Mouse (Mus musculus): Measurements from ENCODE around the gene Tjap1. TPM values are rescaled to one million over a fixed set of nuclear protein-coding genes. Genes with fewer than 3 reads are reported as not detected.
A peak's percentile ranks its signal among the peaks of the same experiment; 100 is the strongest.

Gene Tjap1
- polyA plus RNA-seq, 1 experiment from 2014 or later, result 50.9 TPM

DNA sequence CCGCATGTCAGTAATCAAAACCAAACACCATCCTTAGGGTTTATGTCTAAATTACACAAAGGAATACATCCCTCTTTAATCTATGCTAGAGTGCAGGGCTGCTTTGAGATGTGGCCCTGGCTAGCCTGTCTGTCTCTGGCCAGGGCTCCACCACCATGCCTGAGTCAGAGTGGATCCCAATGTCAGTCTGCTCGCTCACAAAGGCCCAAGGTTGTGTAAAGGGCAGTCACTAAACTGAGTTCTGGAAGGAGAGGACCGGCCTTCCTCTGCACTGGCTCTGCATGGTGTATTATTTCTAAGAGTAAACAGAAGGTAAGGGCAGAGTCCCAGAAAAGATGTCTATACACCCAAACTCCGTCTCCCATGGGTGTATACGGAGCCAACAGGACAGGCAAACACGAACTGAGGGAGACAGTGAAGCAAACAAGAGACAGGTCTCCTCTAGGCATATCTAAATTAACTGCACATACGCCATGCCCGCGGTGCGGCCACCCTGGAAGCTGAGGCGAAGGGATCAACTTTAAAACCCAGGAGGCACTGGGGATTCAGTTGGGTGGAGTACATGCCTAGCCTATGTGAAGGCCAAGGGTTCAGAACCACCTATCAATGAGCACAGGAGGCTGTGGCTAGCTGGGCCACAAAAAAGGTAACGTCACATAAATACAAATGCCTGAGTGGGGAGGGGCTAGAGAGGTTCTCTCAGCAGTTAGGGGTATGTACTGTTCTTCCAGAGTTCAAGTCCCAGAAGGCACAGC lies 4.6 kb downstream of the Tjap1 start:
- 65% methylated on average over 12 of the region's 12 CpGs for WGBS
- no peak overlapping the region for H3K9ac ChIP-seq
- H3K4me2 ChIP-seq, result no peak overlapping the region
- ATAC-seq (ENCODE audit: insufficient number of reproducible peaks, low FRiP score, low TSS enrichment, low read depth), result no peak
- H3K4me1 ChIP-seq, result peaks cover 51% of the 10 kb centered on the region
- H3K27me3 ChIP-seq, result no peaks in the 10 kb centered on the region
- no peaks in the 10 kb centered on the region for H3K9me3 ChIP-seq
- H3K4me3 ChIP-seq, result no peak overlapping the region
- H3K27ac ChIP-seq, result peak overlapping the region; percentile 67
- peaks cover 30% of the 10 kb centered on the region for H3K36me3 ChIP-seq

DNA sequence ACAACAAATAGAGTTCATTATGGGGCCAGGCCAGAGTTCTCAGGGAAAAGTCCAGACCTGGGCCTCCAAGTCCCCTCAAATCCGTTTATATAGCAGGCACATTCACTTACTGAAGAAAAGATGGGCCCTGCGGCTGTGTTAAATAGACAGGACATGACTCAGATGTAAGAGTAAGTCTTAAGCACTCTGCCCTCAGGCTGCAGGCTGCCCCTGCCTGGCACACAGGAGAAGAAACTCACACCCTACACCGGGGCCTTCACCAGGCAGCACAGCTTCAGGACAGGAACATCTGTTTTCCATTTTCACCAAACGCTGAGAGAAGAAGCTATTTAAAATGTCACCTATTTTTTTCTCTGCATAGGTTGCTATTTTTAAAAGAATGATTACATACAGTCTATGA lies 5.2 kb downstream of the Tjap1 start:
- 17% methylated on average over 4 of the region's 4 CpGs for WGBS
- no peak for ATAC-seq (ENCODE audit: insufficient number of reproducible peaks, low FRiP score, low TSS enrichment, low read depth)
- H3K4me1 ChIP-seq, result peaks cover 50% of the 10 kb centered on the region
- no peak overlapping the region for H3K4me2 ChIP-seq
- peaks cover 33% of the 10 kb centered on the region for H3K36me3 ChIP-seq
- H3K4me3 ChIP-seq, result no peak overlapping the region
- H3K9ac ChIP-seq, result no peak overlapping the region
- peak overlapping the region; percentile 67 for H3K27ac ChIP-seq
- H3K9me3 ChIP-seq, result no peaks in the 10 kb centered on the region
- H3K27me3 ChIP-seq, result no peaks in the 10 kb centered on the region

DNA sequence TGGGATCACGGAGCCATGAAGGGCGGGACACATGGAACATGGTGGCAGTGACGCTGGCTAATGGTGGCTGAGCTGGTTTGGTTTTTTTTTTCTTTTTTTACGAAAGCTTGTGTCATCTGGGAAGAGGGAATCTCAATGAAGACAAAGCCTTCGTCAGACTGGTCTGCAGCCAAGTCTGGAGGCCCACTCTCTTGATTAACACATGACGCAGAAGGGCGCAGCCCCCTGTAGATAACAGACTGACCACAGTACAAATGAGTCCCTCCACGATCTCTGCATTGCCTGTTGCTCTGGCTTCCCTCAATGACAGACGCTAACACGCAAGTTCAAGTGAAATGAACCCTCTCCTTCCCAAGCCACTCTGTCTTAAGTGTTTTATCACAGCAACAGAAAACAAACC lies 7.3 kb downstream of the Tjap1 start:
- no peak overlapping the region for H3K4me3 ChIP-seq
- no peaks in the 10 kb centered on the region for H3K9me3 ChIP-seq
- H3K4me2 ChIP-seq, result no peak overlapping the region
- H3K9ac ChIP-seq, result no peak overlapping the region
- peaks cover 47% of the 10 kb centered on the region for H3K36me3 ChIP-seq
- no peak overlapping the region for H3K27ac ChIP-seq
- no peaks in the 10 kb centered on the region for H3K27me3 ChIP-seq
- peaks cover 34% of the 10 kb centered on the region for H3K4me1 ChIP-seq
- no peak for ATAC-seq (ENCODE audit: insufficient number of reproducible peaks, low FRiP score, low TSS enrichment, low read depth)
- 91% methylated on average over 10 of the region's 10 CpGs for WGBS

DNA sequence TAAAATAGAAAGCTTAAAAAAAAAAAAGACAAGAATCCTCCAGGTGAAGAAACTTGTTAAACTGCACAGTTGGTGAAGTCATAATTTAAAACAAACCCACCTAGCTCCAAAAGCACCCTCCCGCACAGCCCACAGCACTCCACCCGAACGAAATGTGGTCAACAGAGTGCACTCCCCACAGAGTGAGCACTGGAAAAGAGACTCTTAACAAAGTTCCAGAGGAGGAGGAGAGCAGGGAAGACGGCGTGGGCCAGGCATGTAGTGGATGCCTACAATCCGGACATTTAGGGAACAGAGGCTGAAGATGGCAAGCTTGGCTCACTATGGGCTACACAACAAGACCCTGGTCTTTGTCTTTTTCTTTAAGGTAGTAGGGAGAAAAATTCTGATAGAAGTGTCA lies 7.8 kb downstream of the Tjap1 start:
- Histone ChIP-seq H3K4me2 (no peak overlapping the region), H3K27me3 (no peaks in the 10 kb centered on the region), H3K9me3 (no peaks in the 10 kb centered on the region), H3K9ac (no peak overlapping the region), H3K27ac (no peak overlapping the region), H3K4me1 (peaks cover 37% of the 10 kb centered on the region), H3K36me3 (peaks cover 47% of the 10 kb centered on the region), H3K4me3 (no peak overlapping the region)
- WGBS, result 68% methylated on average over 6 of the region's 6 CpGs
- no peak for ATAC-seq (ENCODE audit: insufficient number of reproducible peaks, low FRiP score, low TSS enrichment, low read depth)

DNA sequence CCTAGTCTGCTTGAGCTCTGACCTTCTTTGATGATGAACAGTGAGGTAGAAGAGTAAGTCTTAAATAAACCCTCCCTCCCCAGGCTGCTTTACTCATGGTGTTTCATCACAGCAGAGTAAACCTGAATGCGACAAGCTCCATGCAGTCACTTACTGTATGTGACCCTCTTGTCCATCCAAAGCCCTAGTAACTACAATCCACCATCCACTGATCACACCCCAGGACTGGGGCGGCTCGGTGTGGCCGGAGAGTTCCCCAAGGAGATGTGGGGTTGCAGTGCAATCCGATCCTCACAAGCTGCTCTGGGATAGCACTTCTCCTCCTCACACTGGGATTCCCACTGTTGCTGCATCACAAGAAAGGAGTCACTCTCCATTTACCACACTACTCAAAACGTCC lies 8.4 kb downstream of the Tjap1 start:
- Histone ChIP-seq H3K36me3 (peaks cover 49% of the 10 kb centered on the region), H3K4me2 (no peak overlapping the region), H3K27me3 (no peaks in the 10 kb centered on the region), H3K27ac (peak overlapping the region; percentile 63), H3K9ac (no peak overlapping the region), H3K4me3 (no peak overlapping the region), H3K4me1 (peaks cover 42% of the 10 kb centered on the region), H3K9me3 (no peaks in the 10 kb centered on the region)
- ATAC-seq (ENCODE audit: insufficient number of reproducible peaks, low FRiP score, low TSS enrichment, low read depth), result no peak
- 64% methylated on average over 6 of the region's 6 CpGs for WGBS

DNA sequence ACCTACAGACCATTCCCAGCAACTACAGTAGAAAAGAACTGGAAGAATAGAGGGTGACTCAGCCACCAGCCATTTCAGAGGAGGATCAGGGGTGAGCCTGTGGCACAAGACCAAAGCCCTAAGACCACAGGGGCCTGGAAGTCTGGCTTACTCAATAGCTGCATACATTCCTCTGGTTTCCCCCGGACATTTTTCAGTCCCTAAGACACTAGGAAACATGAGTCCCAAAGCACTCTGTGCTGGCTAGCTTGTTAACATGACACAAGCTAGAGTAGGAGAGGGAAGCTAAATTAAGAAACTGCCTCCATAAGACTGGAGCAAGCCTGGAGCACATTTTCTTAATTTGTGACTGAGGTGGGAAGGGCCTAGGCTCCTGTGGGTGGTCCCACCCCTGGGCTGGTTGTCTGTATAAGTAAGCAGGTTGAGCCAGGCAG lies 9.0 kb downstream of the Tjap1 start:
- Histone ChIP-seq H3K9ac (no peak overlapping the region), H3K36me3 (peaks cover 52% of the 10 kb centered on the region), H3K9me3 (no peaks in the 10 kb centered on the region), H3K4me3 (no peak overlapping the region), H3K4me2 (no peak overlapping the region), H3K27ac (peak overlapping the region; percentile 63), H3K27me3 (no peaks in the 10 kb centered on the region), H3K4me1 (peaks cover 42% of the 10 kb centered on the region)
- WGBS, result 17% methylated on average over 1 of the region's 1 CpGs
- ATAC-seq (ENCODE audit: insufficient number of reproducible peaks, low FRiP score, low TSS enrichment, low read depth), result peak; percentile 53

DNA sequence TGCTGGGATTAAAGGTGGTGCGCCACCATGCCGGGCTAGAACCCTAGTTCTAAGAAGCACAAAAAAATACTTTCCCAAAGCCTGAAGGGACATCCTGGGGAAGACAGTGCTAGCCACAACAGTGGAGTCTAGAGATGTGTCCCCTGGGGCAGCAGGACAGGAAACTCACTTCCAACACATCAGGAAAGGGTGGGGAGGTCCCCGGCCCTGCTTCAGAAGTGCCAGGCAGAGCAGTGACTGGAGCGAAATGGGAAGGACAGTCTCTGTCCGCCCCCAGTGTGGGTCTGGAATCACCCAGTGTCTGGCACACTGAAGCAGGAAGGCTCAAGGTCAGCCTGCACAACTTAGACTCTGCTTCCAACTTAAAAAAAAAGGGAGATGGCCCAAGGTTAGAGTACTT lies 10.2 kb downstream of the Tjap1 start:
- peaks cover 57% of the 10 kb centered on the region for H3K36me3 ChIP-seq
- no peak overlapping the region for H3K4me2 ChIP-seq
- peaks cover 32% of the 10 kb centered on the region for H3K4me1 ChIP-seq
- 77% methylated on average over 5 of the region's 5 CpGs for WGBS
- no peak overlapping the region for H3K4me3 ChIP-seq
- H3K27ac ChIP-seq, result no peak overlapping the region
- ATAC-seq (ENCODE audit: insufficient number of reproducible peaks, low FRiP score, low TSS enrichment, low read depth), result no peak
- H3K9ac ChIP-seq, result no peak overlapping the region
- no peaks in the 10 kb centered on the region for H3K27me3 ChIP-seq
- no peaks in the 10 kb centered on the region for H3K9me3 ChIP-seq

DNA sequence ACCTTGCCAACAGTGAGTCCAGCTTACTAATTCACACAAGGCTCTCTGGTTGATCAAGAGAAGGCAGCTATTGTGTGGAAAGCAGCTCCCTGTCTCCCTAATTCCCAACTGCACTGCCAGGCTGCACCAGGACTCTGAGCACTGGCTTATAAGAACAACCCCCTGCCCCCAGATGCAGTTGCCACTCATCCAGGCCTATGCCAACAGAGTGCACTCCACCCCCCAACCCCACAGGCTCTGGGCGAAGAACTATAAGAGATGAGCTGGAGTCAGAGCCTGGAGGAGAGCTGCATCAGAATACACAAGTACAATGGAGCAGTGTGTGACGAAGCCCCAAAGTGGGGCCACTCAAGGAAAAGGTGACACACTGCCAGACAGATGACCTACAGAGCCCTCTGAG lies 10.8 kb downstream of the Tjap1 start:
- H3K9ac ChIP-seq, result no peak overlapping the region
- no peak overlapping the region for H3K4me3 ChIP-seq
- H3K27ac ChIP-seq, result no peak overlapping the region
- WGBS, result 91% methylated on average over 2 of the region's 2 CpGs
- H3K27me3 ChIP-seq, result no peaks in the 10 kb centered on the region
- peaks cover 28% of the 10 kb centered on the region for H3K4me1 ChIP-seq
- no peak for ATAC-seq (ENCODE audit: insufficient number of reproducible peaks, low FRiP score, low TSS enrichment, low read depth)
- peaks cover 58% of the 10 kb centered on the region for H3K36me3 ChIP-seq
- no peaks in the 10 kb centered on the region for H3K9me3 ChIP-seq
- H3K4me2 ChIP-seq, result no peak overlapping the region

DNA sequence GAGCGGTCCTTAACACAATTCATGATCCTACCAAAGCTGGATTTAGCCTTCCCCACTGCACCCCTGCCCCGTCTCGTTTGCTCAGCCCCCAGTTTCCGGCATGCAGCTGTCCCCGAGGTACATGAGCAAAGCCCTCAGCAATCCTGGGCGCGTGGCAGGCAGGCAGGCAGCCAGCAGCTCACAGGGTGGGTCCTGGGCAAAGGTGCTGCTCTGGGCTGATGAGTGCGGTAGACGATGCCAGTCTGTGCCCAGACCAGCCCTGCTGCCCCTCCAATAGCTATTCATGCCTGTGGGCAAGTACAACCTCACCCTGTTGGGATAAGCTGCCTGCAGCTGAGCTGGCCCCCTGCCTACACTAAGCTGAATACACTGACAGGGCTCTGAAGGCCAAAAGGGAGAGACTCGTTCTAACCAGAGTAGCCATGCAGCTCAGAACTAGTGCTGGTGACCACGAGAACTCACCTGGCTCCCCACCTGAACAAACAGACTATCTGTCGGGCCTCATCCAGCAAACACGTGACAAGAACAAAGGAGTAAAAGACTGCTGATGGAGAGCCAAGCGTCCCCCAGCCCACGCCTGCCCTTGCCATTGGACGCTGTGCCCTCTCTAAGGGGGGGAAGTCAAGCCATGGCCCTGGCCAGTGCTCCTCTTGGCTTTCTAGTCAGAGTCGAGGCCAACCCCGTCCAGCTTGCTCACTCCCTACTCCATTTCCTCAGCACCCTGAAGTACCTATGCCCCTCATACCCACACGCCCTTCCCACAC lies 12.9 kb downstream of the Tjap1 start:
- no peak overlapping the region for H3K4me3 ChIP-seq
- no peak overlapping the region for H3K9ac ChIP-seq
- ATAC-seq (ENCODE audit: insufficient number of reproducible peaks, low FRiP score, low TSS enrichment, low read depth), result no peak
- H3K27ac ChIP-seq, result peak overlapping the region; percentile 47
- no peaks in the 10 kb centered on the region for H3K27me3 ChIP-seq
- WGBS, result 79% methylated on average over 19 of the region's 19 CpGs
- no peak overlapping the region for H3K4me2 ChIP-seq
- peaks cover 63% of the 10 kb centered on the region for H3K36me3 ChIP-seq
- H3K4me1 ChIP-seq, result peaks cover 37% of the 10 kb centered on the region
- H3K9me3 ChIP-seq, result no peaks in the 10 kb centered on the region

DNA sequence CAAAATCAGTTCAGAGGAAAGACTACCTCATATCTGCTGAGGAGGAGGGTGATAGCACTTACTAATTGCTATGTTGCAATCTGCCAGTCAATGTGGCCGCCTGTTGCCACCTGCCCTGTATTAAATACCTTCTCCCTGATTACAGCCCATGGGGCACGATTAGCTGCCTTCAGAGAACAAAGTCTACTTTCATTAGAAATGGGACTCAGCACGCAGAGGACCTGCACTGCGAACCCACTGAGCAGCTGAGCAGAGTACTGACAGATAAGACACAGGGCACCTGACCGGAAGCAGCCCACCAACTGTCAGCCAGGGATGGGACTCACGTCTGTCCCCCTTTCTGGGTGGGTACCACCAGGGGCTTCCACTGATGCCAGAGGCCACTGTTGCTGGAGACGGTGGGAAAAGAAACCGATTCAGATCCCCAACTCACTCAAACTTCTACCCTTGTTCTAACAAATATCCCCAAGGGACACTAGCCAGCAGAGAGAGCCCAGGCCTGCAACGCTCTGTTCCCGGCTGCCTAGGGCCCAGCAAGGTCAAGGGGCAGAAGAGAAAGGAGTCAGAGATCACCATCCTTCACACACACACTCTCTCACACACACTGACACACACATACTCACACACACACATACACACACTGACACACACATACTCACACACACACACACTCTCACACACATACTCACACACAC lies 14.7 kb downstream of the Tjap1 start:
- Histone ChIP-seq H3K4me2 (no peak overlapping the region), H3K36me3 (peaks cover 77% of the 10 kb centered on the region), H3K9me3 (no peaks in the 10 kb centered on the region), H3K4me3 (no peak overlapping the region), H3K4me1 (peaks cover 26% of the 10 kb centered on the region), H3K27ac (peak overlapping the region; percentile 11; the same call in 1 of the 2 replicates), H3K9ac (no peak overlapping the region), H3K27me3 (no peaks in the 10 kb centered on the region)
- ATAC-seq (ENCODE audit: insufficient number of reproducible peaks, low FRiP score, low TSS enrichment, low read depth), result no peak
- 76% methylated on average over 10 of the region's 10 CpGs for WGBS

DNA sequence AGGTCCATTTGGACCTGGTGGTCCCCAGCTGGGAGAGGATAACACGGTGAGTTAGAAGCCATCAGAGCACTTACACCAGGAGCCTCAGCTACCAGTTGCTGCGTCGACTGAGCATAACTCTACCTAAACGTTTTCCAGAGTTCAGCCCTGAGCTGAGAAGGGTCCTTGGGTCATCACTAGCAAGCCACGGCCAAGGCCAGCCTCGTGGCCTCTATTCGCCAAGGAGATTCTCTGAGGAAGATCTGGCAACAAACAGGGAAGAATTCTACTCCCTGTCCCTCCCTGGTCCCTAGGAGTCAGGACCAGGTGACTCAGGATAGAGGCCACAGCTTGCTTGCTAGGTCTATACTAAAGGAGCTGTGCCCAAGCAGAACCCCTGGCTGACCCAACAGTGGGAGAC lies 15.3 kb downstream of the Tjap1 start:
- Histone ChIP-seq H3K9ac (no peak overlapping the region), H3K36me3 (peaks cover 81% of the 10 kb centered on the region), H3K4me2 (no peak overlapping the region), H3K4me1 (peaks cover 26% of the 10 kb centered on the region), H3K27me3 (no peaks in the 10 kb centered on the region), H3K9me3 (no peaks in the 10 kb centered on the region), H3K27ac (0 out of 2 replicates have a peak overlapping the region, but pooled peaks have one; percentile 12), H3K4me3 (no peak overlapping the region)
- 70% methylated on average over 7 of the region's 7 CpGs for WGBS
- ATAC-seq (ENCODE audit: insufficient number of reproducible peaks, low FRiP score, low TSS enrichment, low read depth), result no peak

DNA sequence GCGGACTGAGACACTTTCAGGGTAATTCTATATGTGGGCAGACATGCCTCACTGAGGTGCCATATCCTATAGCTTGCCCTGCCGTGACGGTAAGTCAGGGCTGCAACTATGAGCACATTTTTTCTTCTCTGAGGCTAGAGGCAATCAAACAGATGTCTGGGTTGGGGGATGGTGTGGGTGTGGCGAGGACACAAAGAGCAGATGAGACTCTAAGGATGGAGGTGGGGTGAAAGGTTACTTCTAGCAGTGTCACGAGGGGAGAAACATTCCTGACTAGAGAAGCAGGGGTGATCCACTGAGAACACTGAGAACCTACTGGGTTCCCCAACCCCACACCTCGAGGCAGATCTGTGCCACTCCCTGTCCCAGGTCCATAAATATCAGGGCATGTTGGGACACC lies 15.8 kb downstream of the Tjap1 start:
- peak overlapping the region; percentile 34; the same call in 1 of the 2 replicates for H3K27ac ChIP-seq
- WGBS, result 44% methylated on average over 6 of the region's 6 CpGs
- H3K4me3 ChIP-seq, result no peak overlapping the region
- H3K27me3 ChIP-seq, result no peaks in the 10 kb centered on the region
- no peaks in the 10 kb centered on the region for H3K9me3 ChIP-seq
- no peak overlapping the region for H3K4me2 ChIP-seq
- peaks cover 83% of the 10 kb centered on the region for H3K36me3 ChIP-seq
- no peak for ATAC-seq (ENCODE audit: insufficient number of reproducible peaks, low FRiP score, low TSS enrichment, low read depth)
- H3K4me1 ChIP-seq, result peaks cover 26% of the 10 kb centered on the region
- H3K9ac ChIP-seq, result no peak overlapping the region
